Mouse (Mus musculus) neural tube, embryonic 11.5 days (tissue): ENCODE results near the gene Pgghg. TPM values are rescaled to one million over a fixed set of nuclear protein-coding genes. Genes with fewer than 3 reads are reported as not detected.
A peak's percentile ranks its signal among the peaks of the same experiment; 100 is the strongest.

Experiments used
- ATAC-seq: fragments of 200-750 bp; cut with Nextera tagmentation; 2 replicates; pipeline ENCODE4 v1.8.0; 2017; ENCODE audit warnings: moderate number of reproducible peaks, mild to moderate bottlenecking, moderate TSS enrichment, moderate library complexity; ENCODE audit not compliant: insufficient read depth, low FRiP score, low TSS enrichment
- DNase-seq: peaks from one replicate; pipeline ENCODE4 v3.0.0-alpha.2; 2015; ENCODE audit warnings: low spot score
- H3K27ac ChIP-seq: fragments of 300-500 bp; sonication (generic); 2 replicates; pipeline ENCODE4 v1.5.1; 2014; ENCODE audit warnings: low read depth, mild to moderate bottlenecking, low read length
- H3K27me3 ChIP-seq: fragments of 300-500 bp; sonication (generic); 2 replicates; pipeline ENCODE4 v1.6.1; 2014; ENCODE audit warnings: mild to moderate bottlenecking, low read length, mixed read lengths; ENCODE audit not compliant: control insufficient read depth, insufficient read depth
- H3K36me3 ChIP-seq: fragments of 300-500 bp; sonication (generic); 2 replicates; pipeline ENCODE4 v1.6.1; 2014; ENCODE audit warnings: mild to moderate bottlenecking, low read length, moderate library complexity, mixed read lengths; ENCODE audit not compliant: control insufficient read depth, insufficient read depth
- H3K4me1 ChIP-seq: fragments of 300-500 bp; sonication (generic); 2 replicates; pipeline ENCODE4 v1.6.1; 2014; ENCODE audit warnings: low read length, mixed read lengths; ENCODE audit not compliant: control insufficient read depth, insufficient read depth
- H3K4me2 ChIP-seq: fragments of 300-500 bp; sonication (generic); 2 replicates; pipeline ENCODE4 v1.6.1; 2014; ENCODE audit warnings: low read depth, mild to moderate bottlenecking, moderate library complexity
- H3K4me3 ChIP-seq: fragments of 300-500 bp; sonication (generic); 2 replicates; pipeline ENCODE4 v1.5.1; 2014; ENCODE audit warnings: low read depth, low read length
- H3K9ac ChIP-seq: fragments of 300-500 bp; sonication (generic); 2 replicates; pipeline ENCODE4 v1.6.1; 2014; ENCODE audit warnings: mild to moderate bottlenecking, low read length
- H3K9me3 ChIP-seq: fragments of 300-500 bp; sonication (generic); 2 replicates; pipeline ENCODE4 v1.6.1; 2016; ENCODE audit warnings: low read length; ENCODE audit not compliant: control insufficient read depth
- WGBS: fragments of 180-500 bp; shearing (Covaris S2); extraction: QIAGEN DNeasy Blood & Tissue Kit; methylation state at CpG from one replicate; pipeline ENCODE4 v1.1.7; 2014; 5-methylcytosine and 5-hydroxymethylcytosine counted together
- polyA plus RNA-seq: library from polyadenylated mRNA; unstranded; fragments of >200 nt; fragmentation: Nextera tagmentation; extraction: Ambion mirVana; gene quantifications from 2 replicates; pipeline ENCODE4 v1.2.1, GENCODE M21; 2014

Pgghg gene
- polyA plus RNA-seq, 1 experiment from 2014 or later = 15.8 TPM

DNA sequence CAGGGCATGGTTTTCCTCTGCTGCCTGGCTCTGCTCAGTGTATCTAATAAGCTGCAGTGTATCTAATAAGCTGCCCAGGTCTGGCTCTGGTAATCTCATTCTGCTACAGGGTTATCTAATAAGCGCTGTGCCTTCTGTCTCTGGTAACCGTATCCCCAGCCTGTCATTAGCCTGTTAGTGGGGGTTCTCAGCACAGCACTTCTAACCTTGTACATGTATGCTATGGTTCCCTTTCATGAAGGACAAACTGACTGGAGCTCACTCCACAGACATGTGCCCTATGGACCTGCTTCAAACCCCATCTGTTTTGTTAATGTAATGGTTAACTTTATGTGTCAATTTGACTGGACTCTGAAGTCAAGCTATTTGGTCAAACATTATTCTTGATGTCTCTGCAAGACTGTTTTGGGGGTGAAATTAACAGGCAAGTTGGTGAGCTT lies 35.5 kb upstream of the Pgghg start:
- Histone ChIP-seq H3K27me3 (no peaks in the 10 kb centered on the region), H3K9ac (no peak overlapping the region), H3K4me3 (no peak overlapping the region), H3K36me3 (no peaks in the 10 kb centered on the region), H3K4me2 (no peak overlapping the region), H3K9me3 (no peaks in the 10 kb centered on the region), H3K4me1 (no peaks in the 10 kb centered on the region), H3K27ac (no peak overlapping the region)
- 89% methylated on average over 2 of the region's 2 CpGs for WGBS
- DNase-seq = no peak
- ATAC-seq = no peak

DNA sequence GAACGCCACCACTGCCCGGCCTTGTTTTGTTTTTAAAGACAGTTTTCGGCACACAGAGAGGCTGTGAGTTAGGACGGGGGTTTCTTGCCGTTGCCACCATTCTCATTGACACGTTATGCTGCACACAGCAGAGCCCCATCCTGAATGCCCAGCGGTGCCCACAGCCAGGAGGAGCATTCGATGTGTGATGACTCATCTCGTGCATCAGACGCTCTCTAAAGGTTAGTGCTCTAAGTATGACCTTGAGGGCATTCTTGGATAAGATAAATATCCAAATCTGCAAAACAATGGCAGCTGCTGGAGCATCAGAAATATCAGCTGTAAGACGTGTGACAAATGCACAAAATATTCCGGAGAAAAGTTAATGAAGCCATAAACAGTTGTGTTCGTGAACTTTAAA lies 34.1 kb upstream of the Pgghg start:
- no peak overlapping the region for H3K4me3 ChIP-seq
- no peak overlapping the region for H3K4me2 ChIP-seq
- H3K4me1 ChIP-seq = no peaks in the 10 kb centered on the region
- no peak for ATAC-seq
- DNase-seq = no peak
- H3K36me3 ChIP-seq = no peaks in the 10 kb centered on the region
- 87% methylated on average over 13 of the region's 13 CpGs for WGBS
- no peak overlapping the region for H3K9ac ChIP-seq
- H3K27me3 ChIP-seq = no peaks in the 10 kb centered on the region
- H3K27ac ChIP-seq = no peak overlapping the region
- no peaks in the 10 kb centered on the region for H3K9me3 ChIP-seq

DNA sequence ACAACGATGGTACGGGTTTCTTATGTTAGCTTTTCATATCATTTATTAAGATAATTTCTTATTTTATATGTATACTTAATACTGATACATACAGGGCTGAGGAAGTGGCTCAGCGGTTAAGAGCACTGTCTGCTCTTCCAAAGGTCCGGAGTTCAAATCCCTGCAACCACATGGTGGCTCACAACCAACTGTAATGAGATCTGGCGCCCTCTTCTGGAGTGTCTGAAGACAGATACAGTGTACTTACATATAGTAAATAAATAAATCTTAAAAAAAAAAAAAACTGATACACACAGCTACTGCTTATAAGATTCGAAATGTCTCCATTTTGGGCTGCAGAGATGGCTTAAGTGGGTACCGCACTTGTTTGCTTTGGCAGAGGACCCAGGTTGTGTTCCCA lies 33.5 kb upstream of the Pgghg start:
- Histone ChIP-seq H3K4me3 (no peak overlapping the region), H3K36me3 (no peaks in the 10 kb centered on the region), H3K4me2 (no peak overlapping the region), H3K4me1 (no peaks in the 10 kb centered on the region), H3K9ac (no peak overlapping the region), H3K9me3 (no peaks in the 10 kb centered on the region), H3K27me3 (no peaks in the 10 kb centered on the region), H3K27ac (no peak overlapping the region)
- no peak for ATAC-seq
- 85% methylated on average over 7 of the region's 7 CpGs for WGBS
- no peak for DNase-seq

DNA sequence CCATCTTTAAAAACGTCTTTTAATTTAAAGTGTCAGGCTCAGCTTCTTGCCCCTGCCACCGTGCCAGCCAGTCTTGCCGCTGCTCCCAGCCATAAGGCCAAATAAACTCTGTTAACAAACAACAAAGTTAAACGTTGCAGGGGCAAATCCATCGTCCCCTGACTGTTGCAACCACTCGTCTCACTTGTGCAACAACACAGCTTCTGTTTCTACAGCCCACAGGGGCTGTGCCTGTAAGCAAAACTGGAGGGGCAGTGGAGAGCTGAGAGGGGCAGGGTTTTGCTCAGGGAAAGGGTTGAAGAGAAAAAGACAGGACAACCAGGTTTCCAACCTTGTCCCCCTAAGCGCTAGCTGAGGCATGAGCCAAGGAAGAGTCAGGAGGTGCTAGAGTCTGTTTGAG lies 33.0 kb upstream of the Pgghg start:
- H3K4me1 ChIP-seq = no peaks in the 10 kb centered on the region
- no peak overlapping the region for H3K4me3 ChIP-seq
- whole genome bisulfite sequencing = 49% methylated on average over 7 of the region's 7 CpGs
- ATAC-seq (0 out of 2 replicates have a peak, but pooled peaks have one; percentile 4), DNase-seq (no peak)
- no peaks in the 10 kb centered on the region for H3K36me3 ChIP-seq
- no peak overlapping the region for H3K4me2 ChIP-seq
- no peak overlapping the region for H3K9ac ChIP-seq
- H3K27me3 ChIP-seq = no peaks in the 10 kb centered on the region
- no peaks in the 10 kb centered on the region for H3K9me3 ChIP-seq
- no peak overlapping the region for H3K27ac ChIP-seq

DNA sequence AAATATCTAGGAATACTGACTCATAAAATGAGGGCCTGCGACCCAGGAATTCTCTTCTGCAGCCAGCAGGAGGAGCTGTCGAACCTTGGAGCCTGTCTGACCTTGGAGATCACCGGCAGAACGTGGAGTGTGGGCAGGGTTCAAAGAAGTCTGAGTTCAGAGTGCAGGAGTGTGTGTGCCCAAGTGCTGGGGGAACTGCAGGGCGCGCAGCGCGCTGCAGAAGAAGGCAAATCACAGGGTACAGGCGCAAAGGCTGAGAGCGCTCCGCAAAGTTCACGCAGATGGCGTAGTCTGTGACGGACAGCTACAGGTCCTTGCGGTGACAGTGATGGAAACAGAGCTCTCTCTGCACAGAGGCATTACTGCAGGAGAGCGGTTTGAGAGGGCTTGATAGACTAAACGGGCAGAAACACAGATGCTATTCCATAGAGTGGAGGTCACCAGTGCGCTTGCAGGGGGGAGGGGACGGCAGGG lies 32.5 kb upstream of the Pgghg start:
- H3K9me3 ChIP-seq = no peaks in the 10 kb centered on the region
- WGBS = 2% methylated on average over 19 of the region's 19 CpGs
- no peak overlapping the region for H3K9ac ChIP-seq
- ATAC-seq = peak; percentile 58; the same call in 1 of the 2 replicates
- H3K4me2 ChIP-seq = peak overlapping the region; percentile 70
- no peak overlapping the region for H3K27ac ChIP-seq
- H3K4me1 ChIP-seq = no peaks in the 10 kb centered on the region
- peak overlapping the region; percentile 25 for H3K4me3 ChIP-seq
- H3K27me3 ChIP-seq = no peaks in the 10 kb centered on the region
- no peaks in the 10 kb centered on the region for H3K36me3 ChIP-seq
- peak; percentile 83 for DNase-seq

DNA sequence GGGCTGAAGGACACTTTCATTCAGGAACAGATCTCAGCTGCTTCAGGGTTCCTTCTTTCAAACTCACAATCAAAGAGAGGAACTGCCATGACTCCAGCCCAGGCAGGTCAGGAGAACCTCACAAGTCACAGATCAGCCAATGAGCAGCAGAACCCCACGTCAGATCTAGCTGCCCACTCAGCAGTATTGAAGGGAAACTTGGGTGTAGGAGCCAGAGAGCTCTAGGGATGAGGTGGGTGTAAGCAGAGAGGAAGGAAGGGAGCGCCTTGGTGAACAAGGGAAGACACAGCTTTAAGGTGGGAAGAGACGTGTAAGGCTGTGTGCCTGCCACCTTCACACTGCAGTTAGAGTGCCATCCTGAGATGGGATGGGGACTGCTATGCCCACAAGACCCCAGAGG lies 28.9 kb upstream of the Pgghg start:
- Histone ChIP-seq H3K4me2 (no peak overlapping the region), H3K9me3 (no peaks in the 10 kb centered on the region), H3K27me3 (no peaks in the 10 kb centered on the region), H3K9ac (no peak overlapping the region), H3K4me3 (no peak overlapping the region), H3K27ac (no peak overlapping the region), H3K36me3 (no peaks in the 10 kb centered on the region), H3K4me1 (no peaks in the 10 kb centered on the region)
- no peak for ATAC-seq
- DNase-seq = no peak
- 64% methylated on average over 3 of the region's 3 CpGs for WGBS

DNA sequence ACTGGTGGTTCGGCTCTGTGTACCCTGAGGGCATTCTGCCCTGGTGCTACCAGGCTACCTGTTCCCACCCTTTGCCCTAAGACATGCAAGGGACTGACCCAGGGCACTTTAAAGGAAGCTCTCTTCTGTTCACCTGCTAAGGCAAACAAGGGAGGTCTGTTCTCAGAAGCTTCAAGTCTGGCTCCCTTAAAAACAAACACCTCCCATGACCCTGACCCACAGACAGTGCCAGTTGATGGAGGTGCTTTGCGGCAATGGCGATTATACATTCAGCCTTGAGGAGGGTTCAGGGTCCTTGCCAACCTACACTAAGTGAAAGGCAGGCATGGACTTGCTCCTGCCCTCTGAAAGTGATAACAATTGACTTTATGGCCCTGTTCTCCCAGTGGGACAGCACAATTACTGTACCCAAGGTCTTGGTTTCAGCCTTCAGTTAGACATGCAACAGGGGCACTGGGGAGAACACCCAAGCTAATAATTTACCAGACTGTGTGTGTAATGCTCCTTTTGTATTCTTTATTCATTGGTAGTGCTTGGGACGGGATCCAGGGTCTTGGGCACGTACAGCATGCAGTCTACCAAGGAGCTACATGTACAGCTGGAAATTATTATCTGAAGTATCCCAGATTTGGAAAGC lies 28.2 kb upstream of the Pgghg start:
- no peaks in the 10 kb centered on the region for H3K27me3 ChIP-seq
- DNase-seq = no peak
- H3K4me3 ChIP-seq = no peak overlapping the region
- no peak for ATAC-seq
- no peak overlapping the region for H3K4me2 ChIP-seq
- 69% methylated on average over 5 of the region's 5 CpGs for WGBS
- no peaks in the 10 kb centered on the region for H3K9me3 ChIP-seq
- no peak overlapping the region for H3K27ac ChIP-seq
- no peaks in the 10 kb centered on the region for H3K36me3 ChIP-seq
- no peaks in the 10 kb centered on the region for H3K4me1 ChIP-seq
- no peak overlapping the region for H3K9ac ChIP-seq

DNA sequence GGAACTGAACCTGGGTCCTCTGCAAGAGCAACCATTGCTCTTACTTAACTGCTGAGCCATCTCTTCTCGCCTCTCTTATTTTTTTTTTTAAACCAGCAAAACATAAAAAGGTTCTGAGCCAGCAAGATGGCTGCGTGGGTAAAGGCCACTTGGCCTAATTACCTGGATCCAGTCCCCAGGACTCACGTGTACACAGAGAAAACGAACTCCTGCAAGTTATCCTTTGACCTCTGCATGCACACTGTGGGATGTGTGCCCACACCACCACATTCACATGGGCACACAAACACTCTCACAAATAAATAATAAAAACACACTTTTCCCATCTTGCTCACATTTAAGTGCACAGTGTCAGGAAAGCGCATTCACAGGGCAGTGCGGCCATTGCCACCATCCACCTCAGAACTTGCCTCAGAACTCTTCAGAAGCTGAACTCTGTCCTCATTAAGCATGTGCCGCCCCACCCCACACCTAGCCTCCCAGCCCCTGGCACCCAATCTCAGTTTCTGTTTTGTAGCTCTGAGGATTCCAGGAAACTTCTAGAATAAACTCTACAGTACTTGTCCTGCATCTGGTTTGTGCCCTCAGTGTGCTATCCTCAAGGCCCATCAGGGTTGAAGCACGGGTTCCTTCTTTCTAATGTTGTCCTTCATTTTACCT lies 27.0 kb upstream of the Pgghg start:
- no peak overlapping the region for H3K9ac ChIP-seq
- no peak overlapping the region for H3K27ac ChIP-seq
- H3K36me3 ChIP-seq = no peaks in the 10 kb centered on the region
- no peak for DNase-seq
- H3K27me3 ChIP-seq = 0 out of 2 replicates have a peak, but pooled peaks cover 2% of the 10 kb centered on the region
- 88% methylated on average over 8 of the region's 8 CpGs for WGBS
- ATAC-seq = no peak
- H3K4me2 ChIP-seq = no peak overlapping the region
- H3K9me3 ChIP-seq = no peaks in the 10 kb centered on the region
- no peak overlapping the region for H3K4me3 ChIP-seq
- no peaks in the 10 kb centered on the region for H3K4me1 ChIP-seq

DNA sequence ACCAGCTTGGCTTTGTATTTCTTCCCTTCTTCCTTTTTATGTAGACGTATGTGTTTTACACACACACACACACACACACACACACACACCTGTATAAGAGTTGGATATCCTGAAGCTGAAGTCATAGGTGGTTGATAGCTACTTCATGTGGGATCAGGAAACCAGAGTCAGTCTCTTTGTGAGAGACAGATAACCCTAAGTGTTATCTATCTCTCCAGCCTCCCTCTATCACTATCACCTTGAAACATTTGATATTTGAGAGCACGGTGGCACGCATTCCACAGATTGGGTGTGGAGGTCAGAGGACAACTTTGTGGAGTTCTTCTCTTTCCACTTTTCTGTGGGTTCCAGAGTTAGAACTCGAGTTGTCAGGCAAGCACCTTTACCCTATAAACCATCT lies 21.3 kb upstream of the Pgghg start:
- 84% methylated on average over 4 of the region's 4 CpGs for WGBS
- no peak overlapping the region for H3K9ac ChIP-seq

More for the DNA sequence above, 21.3 kb upstream of the Pgghg start:
- no peak overlapping the region for H3K4me3 ChIP-seq
- no peak overlapping the region for H3K27ac ChIP-seq
- peaks cover 9% of the 10 kb centered on the region for H3K4me1 ChIP-seq
- H3K27me3 ChIP-seq = peaks cover 44% of the 10 kb centered on the region
- no peaks in the 10 kb centered on the region for H3K36me3 ChIP-seq
- no peak for DNase-seq
- no peak overlapping the region for H3K4me2 ChIP-seq
- no peaks in the 10 kb centered on the region for H3K9me3 ChIP-seq
- ATAC-seq = no peak
